Mouse (Mus musculus) T-helper 2 cell (primary cell): Measurements from ENCODE around the gene Tmco5.

Source experiments
- in situ Hi-C: fragments of 300-600 bp; cut with MboI, MseI; formaldehyde crosslinking; loops from one replicate; pipeline ENCODE4 v1.15.1; 2025; ENCODE audit warnings: high pct_unique_total_duplicates

The Tmco5 gene

DNA sequence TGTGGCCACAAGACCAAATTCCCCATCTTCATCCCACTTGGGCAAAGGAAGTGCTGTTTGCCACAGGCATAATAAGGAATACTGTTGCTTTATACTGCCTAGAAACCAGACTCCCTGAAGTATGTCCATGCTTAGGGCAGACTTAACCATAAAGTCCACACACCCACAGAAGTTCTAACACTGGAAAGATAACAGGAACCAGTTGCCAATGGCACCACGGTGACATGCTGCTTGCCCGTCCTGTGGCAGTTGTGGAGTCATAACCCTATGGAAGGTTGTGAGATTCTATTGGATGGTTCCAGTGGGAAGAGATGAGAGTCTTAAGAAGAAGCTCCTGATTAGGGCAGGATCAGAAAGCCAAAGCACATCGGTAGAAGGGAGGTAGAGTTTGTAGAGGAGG lies at the start of gene Tmco5:
Gene Tmco5, plus strand, starts transcription at position 301 of the 400 bp plus-strand sequence.
- in situ Hi-C loops = no loop called here

DNA sequence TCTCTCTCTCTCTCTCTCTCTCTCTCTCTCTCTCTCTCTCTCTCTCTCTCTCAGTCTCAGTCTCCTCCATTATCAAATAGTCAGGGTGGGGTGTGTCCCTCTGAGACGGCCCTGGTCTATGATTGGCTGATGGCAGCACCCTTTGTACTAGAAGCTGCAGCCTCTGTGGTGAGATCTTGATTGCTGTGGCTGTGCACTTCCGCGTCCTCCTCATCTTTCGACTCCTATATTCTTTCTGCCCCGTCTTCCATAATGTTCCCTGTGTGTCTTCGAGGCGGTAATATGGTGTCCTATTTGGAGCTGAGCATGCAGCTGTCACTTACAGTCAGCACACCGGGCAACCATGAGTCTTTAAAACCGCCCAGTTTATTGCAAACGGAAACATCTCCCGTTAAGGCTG lies 46.6 kb upstream of the Tmco5 start:
- in situ Hi-C loops = no loop called here

- in situ Hi-C loops = no loop called here
These were observed 40.7 kb upstream of the Tmco5 start for GRCm38 (mm10) chr2:116837829-116838228.

DNA sequence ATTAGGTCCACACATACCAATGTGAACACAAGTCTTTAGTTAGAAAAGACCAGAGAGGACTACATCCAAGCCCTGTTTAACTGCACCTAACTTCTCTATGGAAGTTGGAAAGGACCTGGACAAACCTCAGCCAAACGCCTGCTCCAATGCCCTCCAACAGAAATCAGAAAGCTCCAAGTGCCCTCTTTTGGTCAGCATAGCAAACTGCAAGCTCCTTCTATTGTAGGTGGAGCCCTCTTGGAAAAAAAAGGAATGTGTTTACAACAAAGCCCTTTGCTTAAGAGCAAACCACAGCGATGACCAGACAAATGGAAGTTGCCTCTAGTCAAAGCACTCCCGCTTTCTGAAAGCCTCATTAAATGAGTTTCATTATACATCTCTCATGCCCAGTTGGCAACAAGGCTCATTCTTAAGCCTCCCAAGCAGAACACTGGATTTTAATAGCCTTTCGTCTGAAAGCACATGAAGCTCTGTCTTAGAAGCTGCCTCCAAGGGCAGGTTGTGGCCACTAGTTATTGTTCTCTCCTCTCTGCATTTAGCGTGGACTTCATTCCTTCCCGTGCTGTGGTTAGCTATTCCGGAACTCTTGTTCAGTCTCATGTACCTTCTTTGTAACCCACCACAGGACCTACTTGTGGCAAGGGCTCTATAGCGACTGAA lies 39.8 kb upstream of the Tmco5 start:
- in situ Hi-C loops = no loop called here

DNA sequence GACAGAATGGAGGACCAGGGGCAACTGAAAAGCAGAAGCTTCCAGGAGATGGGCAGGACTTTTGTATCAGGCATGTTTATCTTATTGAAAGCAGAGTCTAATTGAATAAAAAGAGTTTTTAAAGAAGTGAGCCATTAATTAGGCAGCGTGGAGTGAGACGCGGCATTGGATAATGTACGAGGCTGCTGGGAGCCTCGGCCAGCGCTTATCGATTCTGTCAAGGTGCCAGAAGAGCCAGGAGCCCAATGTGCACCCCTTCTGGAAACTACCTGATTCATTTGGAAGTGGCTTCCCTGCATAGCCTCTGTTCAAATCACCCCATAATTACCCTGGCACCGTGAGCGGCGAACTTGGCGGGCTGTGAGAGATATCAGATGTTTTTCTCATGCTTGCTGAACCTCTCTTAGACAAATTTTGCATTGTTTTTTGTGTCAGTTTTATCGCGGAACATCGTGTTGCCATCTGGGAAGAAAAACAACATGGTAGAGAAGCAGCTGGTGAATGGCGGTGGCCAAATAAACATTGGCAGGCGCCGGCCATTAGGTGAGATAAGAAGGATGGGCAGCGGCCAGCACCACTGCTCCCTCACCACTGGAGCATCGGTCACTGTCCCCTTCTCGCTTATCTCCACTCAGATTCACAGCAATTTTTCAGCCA lies 28.4 kb upstream of the Tmco5 start:
- in situ Hi-C loops = loop anchor here (10.0 kb wide), 1 partner anchor 1655 kb away; no protein-coding TSS in a partner anchor

DNA sequence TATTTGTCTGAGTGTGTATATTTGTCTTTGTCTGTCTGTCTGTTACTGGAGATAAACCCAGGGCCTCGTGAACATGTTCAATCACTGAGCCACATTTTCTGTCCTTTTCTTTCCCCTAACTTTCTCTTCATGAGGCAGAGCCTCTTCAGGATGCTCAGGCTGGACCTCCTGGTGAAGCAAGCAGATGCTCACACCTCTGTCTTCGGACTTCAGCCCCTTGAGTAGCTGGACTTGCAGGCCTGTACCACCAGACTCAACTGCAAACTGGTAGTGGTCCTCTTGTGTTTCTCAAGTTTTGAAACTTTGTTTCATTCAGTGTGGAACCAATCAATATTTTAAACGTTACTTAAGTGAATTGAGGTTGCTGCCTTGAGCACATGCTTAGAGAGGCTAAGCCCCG lies 27.1 kb upstream of the Tmco5 start:
- in situ Hi-C loops = loop anchor here (10.0 kb wide), 1 partner anchor 1653 kb away; no protein-coding TSS in a partner anchor

GRCm38 (mm10) chr2:116852249-116852648 lies 26.2 kb upstream of the Tmco5 start:
- in situ Hi-C loops = loop anchor here (10.0 kb wide), 1 partner anchor 1653 kb away; no protein-coding TSS in a partner anchor

DNA sequence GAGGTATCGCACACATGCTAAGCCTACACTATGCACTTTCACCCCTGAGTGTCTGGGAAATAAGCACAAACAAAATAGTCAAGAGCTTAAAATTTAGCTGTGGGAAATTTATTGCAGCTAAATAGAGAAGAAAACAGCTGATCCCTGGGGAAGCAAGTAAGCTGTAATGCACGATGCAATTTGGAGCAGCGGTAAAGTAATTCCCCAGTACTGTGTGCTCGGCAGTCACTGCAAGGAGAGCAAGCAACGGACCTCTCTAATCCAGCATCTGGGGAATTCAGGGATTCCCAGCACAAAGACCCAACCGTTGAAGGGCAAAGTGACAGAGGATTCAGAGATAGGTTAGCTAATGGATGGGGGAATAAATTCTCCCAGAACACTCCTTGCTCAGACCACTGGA lies 19.8 kb upstream of the Tmco5 start:
- in situ Hi-C loops = loop anchor here (10.0 kb wide), 1 partner anchor 1646 kb away; no protein-coding TSS in a partner anchor

DNA sequence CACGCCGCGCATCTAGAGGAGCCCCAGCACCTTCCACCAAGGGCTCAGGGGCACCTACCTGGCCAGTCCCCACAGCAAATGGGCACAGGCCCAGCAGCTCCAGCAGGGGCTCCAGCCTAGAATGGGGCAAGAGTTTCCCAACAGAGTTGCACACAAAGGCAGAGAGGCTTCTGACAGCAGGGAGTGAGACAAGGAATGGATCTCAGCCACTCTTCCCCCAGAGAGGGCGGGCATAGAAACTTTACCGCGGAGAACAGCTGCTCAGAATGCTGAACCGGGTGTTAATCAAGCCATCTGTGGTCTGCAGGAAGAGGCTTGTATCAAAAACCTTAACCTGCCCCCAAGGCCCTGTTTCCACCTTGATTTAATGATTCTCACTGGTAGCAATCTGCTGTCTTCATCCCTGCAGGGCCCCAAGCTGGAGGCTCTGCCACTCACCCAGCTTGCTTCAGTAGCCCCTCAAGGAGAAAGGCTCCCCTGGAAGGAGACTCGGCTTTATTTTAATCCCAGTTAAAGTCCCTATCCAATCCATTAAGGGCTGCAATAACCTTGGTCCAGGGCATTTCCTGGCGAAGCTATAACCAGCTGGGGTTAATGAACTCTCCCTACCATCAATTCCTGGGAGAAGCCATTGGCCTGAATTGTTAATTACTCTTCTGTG lies 1.4 kb upstream of the Tmco5 start:
- in situ Hi-C loops = no loop called here

GRCm38 (mm10) chr2:116879730-116880129 lies 1.2 kb downstream of the Tmco5 start:
- in situ Hi-C loops = no loop called here

GRCm38 (mm10) chr2:116893316-116893987 lies 15.0 kb downstream of the Tmco5 start:
- in situ Hi-C loops = loop anchor here (5.0 kb wide), 2 partner anchors 334 to 569 kb away; no protein-coding TSS in a partner anchor

- in situ Hi-C loops = loop anchor here (5.0 kb wide), 2 partner anchors 333 to 568 kb away; no protein-coding TSS in a partner anchor
These were observed 15.5 kb downstream of the Tmco5 start for GRCm38 (mm10) chr2:116893988-116894363.

- in situ Hi-C loops = loop anchor here (5.0 kb wide), 1 partner anchor 278 kb away; no protein-coding TSS in a partner anchor
These were observed 21.3 kb downstream of the Tmco5 start for GRCm38 (mm10) chr2:116899615-116900272.

GRCm38 (mm10) chr2:116900273-116900843 lies 21.9 kb downstream of the Tmco5 start:
- in situ Hi-C loops = loop anchor here (5.0 kb wide), 1 partner anchor 277 kb away; no protein-coding TSS in a partner anchor

GRCm38 (mm10) chr2:116908268-116908667 lies 29.8 kb downstream of the Tmco5 start:
- in situ Hi-C loops = no loop called here

DNA sequence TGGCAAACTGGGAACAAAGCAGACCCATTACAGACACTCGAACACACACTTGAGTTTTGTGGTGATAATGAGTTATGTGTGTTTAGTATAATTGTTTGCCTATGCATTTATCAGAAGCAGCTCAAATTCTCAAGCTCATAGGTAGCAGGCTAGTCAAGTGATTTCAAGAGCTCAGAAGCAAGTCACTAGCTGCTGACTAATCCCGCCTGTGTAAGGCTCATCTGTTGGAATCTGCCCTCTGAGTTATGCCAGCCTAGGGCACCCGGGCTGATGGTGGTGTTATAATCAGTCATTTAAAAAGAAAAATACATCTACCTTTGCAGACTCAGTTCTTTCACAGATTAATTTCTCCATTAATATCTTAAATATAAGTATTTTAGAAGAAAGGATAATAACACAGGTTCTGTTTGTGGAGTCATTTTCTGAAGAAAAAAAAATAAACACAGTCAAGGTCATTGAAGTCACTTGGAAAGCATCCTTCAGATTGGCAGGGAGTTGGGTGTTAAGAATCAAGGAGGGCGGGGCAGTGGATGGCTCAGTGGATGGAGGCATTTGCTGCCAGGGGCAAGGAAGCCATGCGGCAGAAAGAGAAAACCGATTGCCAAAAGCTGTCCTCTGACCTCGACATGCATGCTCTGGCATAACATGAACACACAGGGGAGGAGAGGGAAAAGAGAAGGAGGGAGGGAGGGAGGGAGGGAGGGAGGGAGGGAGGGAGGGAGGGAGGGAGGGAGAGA lies 34.0 kb downstream of the Tmco5 start:
- in situ Hi-C loops = no loop called here

DNA sequence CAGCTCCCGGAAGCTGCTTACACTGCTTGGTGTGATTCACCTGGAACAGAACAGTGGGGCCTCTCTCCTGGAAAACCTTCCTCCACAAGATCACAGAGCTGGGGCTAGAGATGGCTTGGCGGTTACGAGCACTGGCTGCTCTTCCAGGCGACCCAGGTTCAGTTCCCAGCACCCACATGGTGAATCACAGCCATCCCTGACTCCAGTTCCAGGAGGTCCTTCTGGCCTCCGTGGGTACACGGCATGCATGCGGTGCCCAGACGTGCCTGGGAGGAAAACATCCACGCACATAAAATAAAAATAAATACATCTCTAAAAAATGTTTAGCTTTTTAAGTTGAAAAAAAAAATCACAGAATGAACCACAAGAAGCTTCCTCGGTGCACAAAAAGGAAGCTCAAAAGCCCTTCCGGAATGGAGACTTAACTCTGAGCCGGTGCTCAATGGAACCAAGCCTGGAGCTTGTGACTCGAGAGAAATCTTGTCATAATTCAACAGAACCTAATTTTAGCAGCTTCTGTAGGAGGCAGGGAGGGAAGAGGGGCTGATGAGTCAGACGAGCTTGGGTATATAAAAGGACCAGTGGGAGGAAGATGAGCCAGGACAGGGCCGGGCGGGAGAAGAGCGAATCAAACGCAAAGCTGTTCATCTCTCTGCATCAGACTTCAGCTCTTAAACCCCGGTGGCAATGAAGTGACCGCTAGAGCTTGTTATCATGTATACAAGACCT lies 35.4 kb downstream of the Tmco5 start:
- in situ Hi-C loops = no loop called here

GRCm38 (mm10) chr2:116914636-116915035 lies 36.1 kb downstream of the Tmco5 start:
- in situ Hi-C loops = no loop called here

DNA sequence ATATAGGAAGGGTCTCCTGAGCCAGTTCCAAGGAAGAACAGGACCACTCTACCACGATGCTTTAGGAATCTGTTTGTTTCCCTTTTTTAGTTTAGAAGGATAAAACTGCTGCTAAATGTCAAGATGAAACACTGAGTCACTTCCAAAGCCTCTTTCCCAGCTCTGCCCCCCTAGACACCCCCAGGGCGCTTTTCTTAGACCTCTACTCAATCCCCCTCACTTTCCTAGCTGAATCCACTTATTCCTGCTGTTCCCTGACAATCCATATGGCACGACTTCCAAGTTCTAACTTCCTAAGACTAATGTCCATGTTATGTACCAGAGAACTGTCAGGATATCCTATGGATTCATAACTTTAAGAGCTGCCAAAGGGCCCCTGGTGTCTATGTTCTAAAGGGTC lies 40.1 kb downstream of the Tmco5 start:
- in situ Hi-C loops = no loop called here
